Mouse (Mus musculus) embryo, embryonic 11 days (tissue): ENCODE results near the gene Zfyve28.

Source experiments
- DNase-seq: peaks from one replicate; pipeline ENCODE4 v3.0.0-alpha.2; 2015

The Zfyve28 gene

DNA sequence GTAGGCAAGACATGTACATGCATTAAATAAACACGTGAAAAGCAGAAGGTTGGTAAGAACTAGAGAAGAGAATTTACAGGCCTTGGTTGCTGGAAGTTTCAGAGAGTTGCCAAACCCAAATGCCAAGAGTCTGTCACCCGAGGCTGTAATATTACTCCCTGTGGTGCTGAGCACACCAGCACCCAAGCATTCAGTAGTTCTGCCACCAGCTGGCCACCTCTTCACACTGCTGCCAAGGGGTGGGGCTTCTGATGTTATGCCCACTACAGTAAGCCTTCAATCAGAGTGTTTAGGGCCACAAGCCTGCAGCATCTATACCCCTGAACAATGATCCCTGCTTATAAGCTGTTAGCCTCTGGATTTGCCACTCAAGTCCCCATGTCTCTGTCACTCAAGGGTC is 86.9 kb downstream of the Zfyve28 start:
- DNase-seq, result no peak

DNA sequence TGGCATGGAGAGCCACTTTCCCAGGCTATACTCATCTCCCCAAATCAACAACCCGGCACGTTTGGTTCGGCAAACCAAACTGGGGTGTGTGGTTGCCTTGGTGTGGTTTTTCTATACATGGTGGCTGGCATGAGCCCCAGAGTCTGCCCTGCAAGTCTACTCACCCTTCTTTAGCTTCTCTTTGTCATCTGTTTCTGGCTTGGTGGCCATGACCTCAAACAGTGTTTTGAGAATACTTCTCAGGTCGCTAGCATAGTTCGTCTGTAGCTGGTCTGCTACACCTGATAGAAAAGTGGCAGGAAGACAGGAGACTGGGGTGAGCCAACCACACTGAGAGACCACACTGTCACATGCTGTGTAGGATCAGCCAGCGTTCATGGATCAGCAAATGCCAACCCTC is 89.6 kb downstream of the Zfyve28 start:
- DNase-seq, result no peak

DNA sequence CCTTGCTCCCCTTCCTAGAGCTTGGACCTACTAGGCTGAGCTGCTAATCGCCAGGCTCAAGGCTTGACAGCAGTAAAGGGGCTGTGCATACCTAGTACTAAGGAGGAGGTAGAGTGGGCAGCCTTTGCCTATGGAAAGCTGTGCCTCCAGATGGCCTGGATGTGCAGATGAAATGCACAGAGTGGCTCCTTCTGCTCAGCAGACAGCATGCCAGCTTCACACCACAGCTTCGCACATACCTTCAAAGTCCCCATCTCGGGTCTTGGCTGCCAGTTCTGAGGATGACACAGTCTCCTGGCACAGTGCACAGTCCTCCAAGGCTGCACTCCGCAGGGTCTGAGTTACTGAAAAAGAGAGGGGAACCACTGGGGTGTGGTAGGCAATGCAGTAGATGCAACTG is 91.0 kb downstream of the Zfyve28 start:
- DNase-seq, result no peak

DNA sequence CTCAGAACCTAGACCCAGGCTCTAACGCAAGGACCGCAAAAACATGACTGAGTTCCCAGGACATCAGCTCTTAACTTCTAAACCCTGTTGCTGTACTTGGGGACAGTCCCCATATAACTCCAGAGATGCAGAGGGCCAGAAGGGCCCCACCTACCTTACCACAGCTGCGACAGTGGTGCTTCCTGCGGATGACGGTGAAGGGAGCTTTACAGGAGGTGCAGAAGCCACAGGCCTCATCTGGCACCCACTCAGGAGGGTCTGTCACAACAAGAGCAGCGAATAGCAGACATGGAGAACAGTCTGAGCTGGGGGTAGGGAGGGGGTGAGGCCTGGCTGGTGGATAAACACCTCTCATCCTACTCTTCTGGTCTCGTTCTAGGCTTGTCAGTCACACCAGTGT is 91.8 kb downstream of the Zfyve28 start:
- DNase-seq, result no peak

DNA sequence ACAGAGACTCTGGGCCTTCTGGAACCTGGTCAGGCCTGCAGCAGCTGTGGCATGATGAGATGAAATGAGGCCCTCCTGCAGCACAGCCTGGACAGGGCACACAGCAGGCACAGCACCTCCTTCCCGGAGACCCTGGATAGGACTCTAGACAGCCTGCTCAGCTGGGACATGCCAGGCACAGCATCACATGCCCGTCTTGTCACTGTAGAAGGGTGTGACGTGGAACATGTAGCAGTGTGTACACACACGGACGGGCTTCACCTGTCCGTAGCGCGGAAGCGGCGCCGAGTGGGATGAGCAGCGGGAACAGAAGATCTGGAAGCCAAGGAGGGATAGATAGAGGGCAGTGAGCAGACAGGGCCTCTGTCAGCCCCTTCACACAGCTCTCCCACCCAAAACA is 92.5 kb downstream of the Zfyve28 start:
- DNase-seq, result no peak

DNA sequence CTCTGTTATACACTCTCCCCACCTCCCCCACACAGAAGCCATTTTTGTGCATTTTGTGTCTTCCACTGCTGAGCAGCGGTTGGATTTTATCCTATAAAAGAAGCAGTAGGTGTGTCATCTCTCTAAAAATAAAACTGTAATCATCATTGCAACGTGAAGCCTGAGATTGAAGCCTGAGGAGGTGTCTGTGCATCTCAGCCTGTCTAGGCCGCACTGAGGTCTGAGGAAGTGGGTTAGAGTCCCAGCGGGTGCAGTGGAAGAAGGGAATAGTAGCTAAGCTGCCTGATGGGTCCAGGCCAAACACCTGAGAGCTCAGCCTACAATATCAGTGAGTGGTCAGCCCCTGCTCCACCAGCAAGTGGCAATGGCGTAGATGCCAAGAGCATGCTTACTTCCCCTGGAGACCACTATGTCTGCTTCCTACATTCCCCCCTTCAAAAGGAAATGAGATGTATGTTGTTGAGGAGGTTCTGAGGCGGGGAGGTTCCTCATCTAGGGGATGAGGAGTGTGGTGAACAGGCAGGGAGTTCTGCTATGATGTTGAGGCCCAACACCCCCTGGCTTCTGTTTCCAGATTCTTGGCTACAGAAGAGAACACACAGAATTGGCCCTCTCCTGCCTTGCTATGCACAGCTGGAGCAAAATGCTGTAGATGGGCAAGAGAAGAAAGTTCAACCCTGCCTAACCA is 93.1 kb downstream of the Zfyve28 start:
- DNase-seq, result no peak

DNA sequence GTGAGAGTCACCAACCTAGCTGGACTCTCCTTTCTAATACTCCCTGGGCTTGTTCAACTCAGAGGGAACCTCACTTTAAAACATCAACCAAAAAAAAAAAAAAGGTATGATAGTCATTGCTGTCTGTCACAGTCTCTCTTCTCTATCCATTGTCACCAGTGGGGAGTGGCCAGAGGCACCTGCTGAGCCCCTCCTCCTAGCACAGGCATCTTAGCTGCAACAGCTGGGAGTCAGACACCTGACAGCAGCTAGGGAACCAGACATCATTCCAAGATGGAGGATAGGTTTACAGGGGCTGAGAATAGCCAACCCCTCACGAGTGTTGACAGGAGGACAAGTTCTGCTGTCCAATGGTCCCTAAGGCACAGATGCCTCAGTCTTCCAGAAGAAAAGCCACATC is 93.8 kb downstream of the Zfyve28 start:
- DNase-seq, result no peak

DNA sequence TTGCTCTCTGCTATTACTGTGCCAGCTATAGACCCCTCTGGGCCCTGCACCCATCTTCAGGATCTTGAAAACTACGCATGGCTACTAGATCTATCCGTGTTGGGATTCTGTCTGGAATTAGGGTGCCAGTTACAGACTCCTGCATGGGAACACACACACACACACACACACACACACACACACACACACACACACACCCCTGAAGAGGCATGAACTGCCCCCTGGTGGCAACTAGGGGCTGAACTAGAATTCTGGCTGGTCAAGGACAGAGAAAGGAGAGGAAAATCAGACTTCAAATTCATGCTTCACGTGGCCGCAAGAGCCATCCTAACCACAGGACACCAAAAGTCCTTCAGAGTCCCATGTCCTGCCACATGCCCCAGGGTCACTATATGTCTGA is 96.4 kb downstream of the Zfyve28 start:
- DNase-seq, result no peak

DNA sequence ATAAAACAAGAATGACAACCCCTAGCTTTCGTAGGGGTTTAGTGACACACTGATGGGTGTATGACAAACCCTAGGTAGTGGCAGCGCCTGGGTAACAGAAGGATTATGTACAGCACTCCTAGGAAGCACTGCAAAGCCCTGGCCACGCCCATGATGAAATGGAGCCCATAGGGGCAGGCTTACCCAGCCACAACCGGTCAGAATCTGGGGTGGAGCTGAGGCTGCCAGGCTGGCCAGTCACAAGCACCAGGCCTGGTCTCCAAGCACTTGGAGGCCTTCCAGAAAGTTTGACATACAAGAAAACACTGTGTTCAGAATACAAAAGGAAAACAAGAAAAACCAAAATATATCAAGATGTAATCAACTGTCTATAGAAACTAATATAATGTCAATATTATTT is 97.2 kb downstream of the Zfyve28 start:
- no peak for DNase-seq

DNA sequence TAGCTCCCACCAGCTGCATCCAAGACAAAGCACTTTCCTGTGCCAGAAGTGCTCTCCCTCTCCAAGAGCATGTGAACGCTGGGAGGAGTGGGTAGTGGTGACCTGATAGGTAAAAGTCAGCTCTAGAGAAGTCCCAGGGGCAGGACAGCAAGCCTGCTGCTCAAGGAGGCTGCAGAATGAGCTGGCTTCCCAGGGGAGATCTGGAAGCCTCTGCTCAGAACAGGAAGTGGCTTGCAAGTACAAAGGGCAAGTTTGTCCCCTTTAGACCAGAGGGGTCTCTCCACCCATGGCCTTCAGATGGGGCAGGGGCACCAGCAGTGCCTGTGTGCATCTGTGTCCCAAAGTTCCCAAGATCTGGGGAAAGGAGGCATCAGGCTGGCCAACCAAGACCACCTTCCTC is 98.7 kb downstream of the Zfyve28 start:
- DNase-seq, result no peak

DNA sequence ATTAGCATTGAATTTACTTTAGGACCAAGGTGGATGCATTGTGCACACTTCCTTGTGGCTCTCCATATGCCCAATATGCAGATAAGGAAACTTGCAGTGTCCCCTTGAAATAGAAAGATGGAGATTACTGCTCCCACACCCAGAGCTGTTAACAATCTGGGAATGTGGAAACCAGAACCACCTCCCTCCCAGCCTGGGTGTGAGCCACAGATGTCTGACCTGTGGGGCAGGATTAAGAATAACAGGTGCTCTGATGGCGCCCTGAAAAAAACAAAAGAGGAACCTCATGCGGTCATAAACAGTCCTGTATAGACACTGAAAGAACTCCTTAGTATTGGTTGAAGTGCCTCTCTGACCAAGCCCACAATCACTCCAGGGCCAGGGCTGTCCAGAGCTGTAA is 99.4 kb downstream of the Zfyve28 start:
- DNase-seq, result no peak

DNA sequence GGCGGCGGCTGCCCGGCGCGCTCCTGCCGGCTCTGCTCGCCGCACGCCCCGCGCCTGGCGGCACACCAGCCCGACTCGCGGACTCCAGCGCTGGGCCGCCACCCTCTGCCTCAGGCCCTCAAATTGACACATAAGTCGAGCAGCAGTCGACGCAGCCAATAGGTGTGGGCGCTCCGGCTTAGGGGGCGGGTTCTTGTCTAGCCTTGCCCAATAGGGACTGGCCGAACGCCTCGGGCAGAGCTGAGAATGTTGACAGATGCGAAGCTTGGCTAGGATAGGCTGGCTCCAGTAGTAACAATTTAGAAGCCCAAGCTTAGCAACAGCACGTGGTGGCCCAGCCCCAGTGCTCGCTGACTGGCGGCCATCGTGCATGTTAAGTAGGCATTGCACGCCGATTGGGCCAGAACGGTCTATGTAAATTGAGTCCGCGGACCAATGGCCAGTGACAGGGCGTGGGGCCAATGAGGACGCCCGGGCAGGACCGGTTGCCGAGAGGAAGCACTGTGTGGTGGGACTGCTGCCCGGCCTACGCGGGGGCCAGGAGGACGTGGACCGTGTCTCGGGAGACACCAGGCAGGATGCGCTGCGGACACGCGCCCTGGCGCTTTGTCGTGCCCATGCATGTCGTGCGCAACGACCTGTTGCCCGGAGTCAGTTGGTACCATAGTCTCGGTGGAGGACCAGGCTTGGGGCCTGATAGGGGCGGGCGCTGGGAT is 100.5 kb downstream of the Zfyve28 start, which contains the start of gene Mxd4:
Gene Mxd4, minus strand, starts transcription at position 120 of the 716 bp plus-strand sequence.
- peak; percentile 98 for DNase-seq

DNA sequence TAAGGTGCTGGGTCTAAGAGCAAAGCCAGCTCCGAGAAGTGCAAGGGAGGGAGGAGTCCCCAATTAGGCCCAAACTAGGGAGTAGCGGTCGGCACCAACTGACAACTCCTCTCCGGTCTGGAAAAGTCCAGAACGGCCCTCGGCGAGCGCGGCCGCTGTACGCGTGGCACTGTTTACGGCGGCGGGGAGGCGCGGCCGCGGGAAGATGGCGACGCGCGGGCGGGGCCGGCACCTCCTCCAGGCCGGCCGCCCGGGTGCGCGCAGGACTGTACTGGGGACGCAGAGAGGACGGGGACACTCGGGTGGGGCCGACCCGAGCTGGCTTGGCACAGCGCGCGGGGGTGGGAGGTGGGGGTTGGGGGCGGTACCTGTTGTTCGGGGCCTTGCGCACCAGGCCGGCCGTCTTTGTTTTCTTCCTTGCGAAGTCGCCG is 101.3 kb downstream of the Zfyve28 start:
- DNase-seq, result peak; percentile 70

DNA sequence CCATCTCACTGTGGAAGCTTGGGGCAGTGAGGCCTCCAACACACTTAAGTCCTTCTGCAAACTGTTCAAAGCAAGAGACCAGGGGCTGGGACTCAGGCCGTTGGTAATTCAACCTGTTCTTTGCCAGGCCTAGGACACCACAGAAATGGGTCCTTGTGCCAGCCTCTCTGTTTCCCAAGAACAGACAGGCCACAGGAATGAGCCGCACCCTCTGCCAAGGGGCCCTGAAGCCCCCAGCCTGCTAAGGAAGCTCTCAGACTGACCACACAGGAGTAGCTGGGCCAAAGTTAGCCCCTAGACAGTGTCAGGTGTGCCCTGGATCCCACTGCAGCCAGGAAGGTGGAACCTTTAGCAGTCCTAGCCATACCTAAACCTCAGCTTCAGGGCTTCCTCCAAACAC is 101.9 kb downstream of the Zfyve28 start:
- DNase-seq, result no peak

DNA sequence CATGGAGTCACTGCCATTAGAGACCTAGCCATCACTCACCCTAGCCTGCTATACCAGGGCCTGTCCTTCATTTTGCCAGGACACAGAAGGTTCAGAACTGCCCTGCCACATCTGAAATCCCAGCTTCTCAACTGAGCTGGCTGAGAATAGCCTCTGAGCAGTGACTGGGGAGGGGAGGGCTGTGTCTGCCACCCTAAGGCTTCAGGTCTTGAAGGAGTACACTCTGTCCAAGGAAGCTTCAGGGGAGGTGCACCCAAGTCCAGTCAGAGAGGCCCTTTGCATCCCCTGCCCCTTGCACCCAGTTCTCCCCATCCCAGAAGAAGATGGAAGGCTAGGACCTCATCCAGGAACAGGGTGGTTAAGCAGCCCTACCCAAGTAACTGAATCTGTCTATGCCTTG is 102.5 kb downstream of the Zfyve28 start:
- no peak for DNase-seq

DNA sequence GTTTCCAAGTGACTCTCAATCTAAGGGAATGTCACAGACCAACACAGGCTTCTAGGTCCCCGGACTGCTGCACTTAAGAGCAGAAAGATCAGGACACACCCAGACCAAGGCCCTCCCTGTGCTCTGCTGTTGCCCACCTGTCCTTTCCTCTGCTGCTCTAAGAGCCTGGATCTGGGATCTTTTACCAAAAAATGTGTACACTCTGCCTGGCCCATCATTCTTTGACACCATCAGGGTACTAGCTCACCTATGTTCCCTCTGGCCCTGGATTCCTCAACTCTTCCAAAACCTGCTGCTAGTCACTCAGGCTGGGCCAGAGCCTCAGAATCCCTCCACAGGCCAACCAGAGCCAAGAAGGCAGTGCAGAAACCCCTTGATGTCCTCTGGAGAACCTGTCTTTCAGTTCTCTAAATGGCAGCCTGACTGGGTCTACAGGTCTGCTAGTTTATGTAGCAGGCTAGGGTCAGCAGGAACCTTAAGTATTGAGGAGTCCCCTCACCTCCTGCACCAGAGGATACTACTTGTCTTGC is 103.1 kb downstream of the Zfyve28 start:
- DNase-seq, result no peak

DNA sequence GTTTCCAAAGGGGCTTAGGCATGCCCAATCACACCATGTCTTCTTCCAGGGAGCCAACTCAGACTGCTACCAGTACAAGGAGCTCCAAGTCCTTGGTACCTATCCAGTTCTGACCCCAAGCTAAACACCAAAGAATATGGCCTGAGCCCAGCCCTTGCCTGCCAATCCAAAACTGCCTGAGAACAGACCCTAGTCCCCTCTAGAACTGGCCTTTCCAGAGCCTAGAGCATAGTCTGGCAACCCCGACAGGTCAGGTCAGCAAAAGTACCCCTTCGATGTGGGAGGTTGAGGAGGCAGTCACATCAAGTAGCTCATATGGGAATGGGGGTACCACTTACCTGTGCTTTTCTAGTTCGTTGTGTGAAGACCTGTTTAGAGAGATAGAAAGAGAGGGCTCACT is 104.3 kb downstream of the Zfyve28 start:
- no peak for DNase-seq

DNA sequence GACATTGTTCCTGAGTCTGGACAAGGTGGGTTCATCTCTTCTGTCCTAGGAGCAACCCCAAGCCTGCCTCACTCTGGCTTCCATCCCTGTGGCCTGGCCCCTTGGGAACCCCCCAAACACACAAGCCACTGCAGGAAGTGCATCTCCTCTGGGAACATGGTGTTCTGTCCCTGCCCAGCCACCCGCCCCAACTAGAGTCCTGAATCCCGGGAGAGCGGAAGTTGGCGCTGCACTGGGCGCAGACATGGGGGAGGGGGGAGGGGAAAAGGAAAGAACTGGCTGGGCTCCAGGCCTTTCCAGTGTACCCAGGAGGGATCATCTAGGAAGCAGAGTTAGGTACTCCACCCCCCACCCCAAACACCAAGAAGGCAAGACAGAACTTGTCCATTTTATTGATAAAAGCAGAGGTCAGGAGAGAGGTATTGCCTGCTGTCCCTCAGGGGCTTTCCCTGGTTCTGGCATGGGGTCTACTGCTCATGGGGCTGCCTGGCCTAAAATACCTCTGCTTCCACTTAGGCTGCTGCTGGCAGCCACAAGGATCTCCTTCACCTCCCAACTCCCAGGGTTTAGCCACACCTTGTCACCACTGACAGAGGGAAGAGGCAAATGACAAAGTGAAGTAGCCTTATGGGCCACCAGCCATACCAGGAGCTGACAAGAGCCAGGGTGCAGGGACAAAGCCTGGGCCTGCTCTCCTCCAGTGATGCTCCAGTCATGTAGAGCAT is 104.9 kb downstream of the Zfyve28 start:
- DNase-seq, result no peak

DNA sequence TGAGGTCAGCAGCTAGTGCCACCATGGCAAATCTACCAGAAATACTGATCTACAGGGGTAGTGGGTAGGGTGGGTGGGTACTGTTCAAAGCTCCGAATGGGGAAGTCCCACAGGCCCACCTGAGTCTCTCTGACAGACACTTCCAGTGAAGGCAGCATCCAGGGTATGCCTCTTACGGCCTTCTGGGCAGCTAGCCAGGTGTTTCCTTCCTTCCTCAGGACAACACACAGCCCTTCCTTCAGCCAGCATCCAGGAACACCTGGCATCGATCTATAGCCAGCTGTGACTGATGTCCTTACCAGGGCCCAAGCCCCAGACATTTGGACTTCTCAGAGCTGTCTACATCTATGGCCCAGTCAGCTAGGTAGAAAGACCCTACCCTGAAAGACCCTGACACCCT is 105.8 kb downstream of the Zfyve28 start:
- no peak for DNase-seq

DNA sequence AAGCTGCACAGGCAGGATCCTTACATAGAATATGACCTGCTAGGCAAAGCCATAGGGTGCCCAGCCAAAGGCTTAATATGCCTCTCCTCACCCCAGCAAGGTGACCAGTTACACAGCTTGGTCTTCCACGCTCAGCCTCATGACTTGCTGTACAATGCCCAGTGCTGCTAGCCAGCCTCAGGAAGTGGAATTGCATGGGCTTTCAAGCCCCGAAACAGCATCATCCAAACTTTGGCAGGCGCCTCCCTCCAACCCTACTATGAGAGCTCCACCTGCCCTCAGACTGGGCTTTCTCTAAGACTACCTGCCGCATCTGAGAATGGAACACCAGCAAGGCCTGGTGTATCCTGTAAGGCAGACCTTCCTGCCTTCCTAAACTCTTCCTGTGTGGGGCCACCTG is 110.4 kb downstream of the Zfyve28 start:
- no peak for DNase-seq

DNA sequence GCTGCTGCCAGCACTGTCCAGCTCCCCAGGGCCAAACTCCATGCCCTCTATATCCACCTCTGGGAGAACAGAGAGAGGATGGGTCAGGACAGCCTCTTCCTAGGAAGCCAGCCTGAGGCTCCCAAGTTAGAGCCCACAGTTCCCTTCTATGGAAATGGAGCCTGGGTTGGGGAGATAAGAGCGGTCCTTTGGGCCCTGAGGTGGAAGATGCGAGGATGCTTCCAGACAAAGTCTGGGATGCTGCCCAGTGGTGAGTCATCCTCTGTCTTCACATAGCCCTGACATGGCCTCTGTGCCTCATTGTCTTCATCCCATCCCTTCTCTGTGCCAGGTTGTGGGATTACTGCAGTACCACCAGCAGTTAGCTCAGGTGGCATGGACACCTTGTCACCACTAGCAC is 111.2 kb downstream of the Zfyve28 start:
- DNase-seq, result no peak

DNA sequence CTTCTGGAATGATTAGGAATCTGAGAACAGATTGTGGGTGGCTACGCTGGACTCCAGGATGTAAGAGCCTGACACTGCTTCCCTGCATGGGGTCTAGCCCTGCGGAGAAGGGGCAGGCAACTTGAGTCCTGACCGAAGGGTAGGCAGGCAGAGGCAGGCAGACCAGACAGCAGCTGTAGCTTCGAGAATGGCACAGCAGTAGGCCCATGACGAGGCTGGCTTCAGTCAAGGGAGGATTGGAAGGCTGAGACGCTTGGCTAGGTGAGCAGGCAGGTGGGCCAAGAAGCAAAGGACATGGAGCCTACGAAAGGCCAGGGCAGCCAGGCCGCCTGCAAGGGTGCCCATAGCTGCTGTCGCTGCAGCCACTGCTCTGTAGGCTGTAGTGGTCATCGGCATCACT is 111.6 kb downstream of the Zfyve28 start:
- DNase-seq, result no peak

DNA sequence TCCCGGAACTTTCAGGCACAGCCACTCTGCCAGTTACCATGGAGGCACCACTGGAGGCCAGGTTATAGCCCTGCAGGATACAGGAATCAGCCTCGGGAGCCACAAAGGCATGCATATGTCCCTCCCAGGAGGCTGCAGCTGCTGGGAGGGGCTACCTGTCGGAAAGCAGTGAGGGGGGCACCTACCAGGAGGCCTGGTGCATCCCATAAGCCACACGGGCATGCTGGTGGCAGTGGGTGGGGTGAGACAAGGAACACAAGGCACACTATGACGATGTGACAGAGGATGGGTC is 112.9 kb downstream of the Zfyve28 start:
- no peak for DNase-seq
